9 mouse cellular contexts compared by ENCODE assay signal in genomic region chr5:112433004-112433403, GRCm38 (mm10). TPM values are rescaled to one million over a fixed set of nuclear protein-coding genes. Genes with fewer than 3 reads are reported as not detected.
A peak's percentile ranks its signal among the peaks of the same experiment; 100 is the strongest.
DNase-seq lines count a peak whose midpoint lies in the region; ATAC-seq lines count a peak whose summit lies in the region.
"Had no signal": no experiment of that assay in that cellular context is flagged by ENCODE, and none has a peak within 500 bp of the region (broad histone marks: within the 10 kb centered on the region; RNA-seq: fewer than 3 reads in every experiment).

No protein-coding gene starts in this region.

- peak; percentile 78 for DNase-seq in adipocyte (ENCODE audit: low spot score)
- DNase-seq in gastrocnemius, postnatal 14 days = peak; percentile 58
- DNase-seq in layer of hippocampus, adult 9-11 months = peak; percentile 79
- peak; percentile 90 to 93 for DNase-seq in right cerebral cortex, adult 2 months (ENCODE audit: low spot score in 2 of 2)
- peak; percentile 55 to 69 for DNase-seq in urinary bladder, postnatal 36 days (ENCODE audit: low spot score in 2 of 2)

- intact Hi-C loops in gastrocnemius, postnatal 14 days (cut with DNase I; ENCODE audit: low total_unique reads) = loop anchor here (10.0 kb wide), 1 partner anchor 642 kb away; the partner anchor contains the start of gene Crybb2

- ATAC-seq in CD4-positive, CD25-positive, alpha-beta regulatory T cell, adult 4 months = peak; percentile 67
- peak; percentile 73 for ATAC-seq in common myeloid progenitor, adult 5-6 weeks (replicated peaks; ENCODE audit: low read depth, poor library complexity, severe bottlenecking)
- peak; percentile 87 for ATAC-seq in megakaryocyte progenitor cell, adult 5-6 weeks (replicated peaks; ENCODE audit: poor library complexity)

RNA-seq across cellular contexts. Expression of gene Gm6588, which starts 16.2 kb away (rescaled TPM):
- polyA plus RNA-seq in CD4-positive, CD25-positive, alpha-beta regulatory T cell, adult 4 months (2017; shearing (Covaris generic)) = not detected
- total RNA-seq in common myeloid progenitor, adult 5-6 weeks (2017) = not detected in 2 replicates
- total RNA-seq in gastrocnemius, postnatal 14 days (2021) = not detected
- total RNA-seq in megakaryocyte progenitor cell, adult 5-6 weeks (2015) = not detected in 2 replicates
- not detected in 2 replicates for total RNA-seq in megakaryocyte progenitor cell, adult 5-6 weeks (2017)
- polyA plus RNA-seq: large intestine, adult 2 months had no signal

RNA-seq across cellular contexts. Expression of gene Asphd2, which starts 38.3 kb away (rescaled TPM):
- not detected for polyA plus RNA-seq in CD4-positive, CD25-positive, alpha-beta regulatory T cell, adult 4 months (2017; shearing (Covaris generic))
- total RNA-seq in common myeloid progenitor, adult 5-6 weeks (2017) = 0.05 TPM in 1 of 2 replicates, not detected in the other
- total RNA-seq in gastrocnemius, postnatal 14 days (2021) = 1 to 10 TPM in 1 of 2 experiments, under 1 TPM in 1; 0.33 to 1.0 TPM
- not detected in 2 replicates for total RNA-seq in megakaryocyte progenitor cell, adult 5-6 weeks (2015)
- not detected in 2 replicates for total RNA-seq in megakaryocyte progenitor cell, adult 5-6 weeks (2017)

Comparison
In these comparisons a context has a peak if more than half of its experiments do, and no peak if none do; other contexts are left out.
1. Peak in every context shown above with its lines: DNase-seq and ATAC-seq.